In genomic region chr14:21584468-21585135, GRCm38 (mm10) we compare ENCODE assay signal across 9 mouse cellular contexts.
DNase-seq lines count a peak whose midpoint lies in the region; ATAC-seq and TF ChIP-seq lines count a peak whose summit lies in the region.
"Had no signal": no experiment of that assay in that cellular context is flagged by ENCODE, and none has a peak within 500 bp of the region (broad histone marks: within the 10 kb centered on the region; RNA-seq: fewer than 3 reads in every experiment).

No protein-coding gene starts in this region.

- peak; percentile 47 for DNase-seq in hindbrain, embryonic 11.5 days (ENCODE audit: low spot score)
- DNase-seq in ES-E14 (ENCODE audit: low read depth, low spot score): peak; percentile 57
- peak; percentile 66 for DNase-seq in c-Kit-positive CD71-positive TER-119-positive erythroid progenitor cells, embryonic 14.5 days (ENCODE audit: low spot score)
- peak; percentile 24 for DNase-seq in lung, postnatal 10 days
- no peak for DNase-seq in layer of hippocampus, adult 9-10 months (ENCODE audit: low spot score)
- DNase-seq in urinary bladder, postnatal 4 days (ENCODE audit: low spot score in 2 of 2): no peak
- no peak for DNase-seq in right cerebral cortex, adult 18-20 months

- no peaks in the 10 kb centered on the region for H3K36me3 ChIP-seq in hindbrain, embryonic 11.5 days (ENCODE audit: control insufficient read depth, insufficient read depth, low read length)
- H3K36me3 ChIP-seq in hindbrain, embryonic 13.5 days: no peaks in the 10 kb centered on the region
- H3K36me3 ChIP-seq in ES-E14 (ENCODE audit: control insufficient read depth, insufficient read depth, low read length, poor library complexity, severe bottlenecking): peaks cover 4% of the 10 kb centered on the region; the same call in 1 of the 2 replicates
- H3K36me3 ChIP-seq: embryonic facial prominence, embryonic 15.5 days had no signal

- no peak overlapping the region for H3K9ac ChIP-seq in hindbrain, embryonic 11.5 days (ENCODE audit: low read depth, low read length)
- H3K9ac ChIP-seq in hindbrain, embryonic 13.5 days: no peak overlapping the region
- no peak overlapping the region for H3K9ac ChIP-seq in ES-E14 (ENCODE audit: insufficient read depth, low read depth, low read length, poor library complexity, severe bottlenecking)
- H3K9ac ChIP-seq: embryonic facial prominence, embryonic 15.5 days had no signal

- H3K27ac ChIP-seq in hindbrain, embryonic 11.5 days (ENCODE audit: low read depth, low read length): no peak overlapping the region
- no peak overlapping the region; the same call in 1 of the 2 replicates for H3K27ac ChIP-seq in hindbrain, embryonic 13.5 days
- H3K27ac ChIP-seq in ES-E14 (ENCODE audit: insufficient read depth, low read depth, low read length, poor library complexity, severe bottlenecking): no peak overlapping the region; the same call in 1 of the 2 replicates

- WGBS in hindbrain, embryonic 11.5 days: 20% methylated on average over 6 of the region's 6 CpGs
- 11% methylated on average over 6 of the region's 6 CpGs for WGBS in hindbrain, embryonic 13.5 days

- H3K9me3 ChIP-seq in hindbrain, embryonic 11.5 days (ENCODE audit: control insufficient read depth, low read length): no peaks in the 10 kb centered on the region
- no peaks in the 10 kb centered on the region for H3K9me3 ChIP-seq in hindbrain, embryonic 13.5 days
- H3K9me3 ChIP-seq in ES-E14 (ENCODE audit: control insufficient read depth, insufficient read depth, low read depth, low read length): no peaks in the 10 kb centered on the region
- H3K9me3 ChIP-seq: embryonic facial prominence, embryonic 15.5 days had no signal

- in situ Hi-C loops in ES-E14 (cut with MboI; ENCODE audit: low sequenced_read_pairs in 2 of 2, unreplicated experiment in 2 of 2): loop anchor here in 1 of 2 experiments (25.0 kb wide), 1 partner anchor 447 kb away; no protein-coding TSS in a partner anchor

- H3K4me2 ChIP-seq in hindbrain, embryonic 11.5 days (replicated peaks; ENCODE audit: low read depth, low read length): no peak overlapping the region
- no peak overlapping the region for H3K4me2 ChIP-seq in hindbrain, embryonic 13.5 days
- H3K4me2 ChIP-seq: embryonic facial prominence, embryonic 15.5 days had no signal

- H3K4me1 ChIP-seq in hindbrain, embryonic 11.5 days (replicated peaks; ENCODE audit: control insufficient read depth, insufficient read depth, low read length): peaks cover 2% of the 10 kb centered on the region; the same call in 1 of the 2 replicates
- peaks cover 56% of the 10 kb centered on the region for H3K4me1 ChIP-seq in hindbrain, embryonic 13.5 days (replicated peaks)
- H3K4me1 ChIP-seq in ES-E14 (ENCODE audit: control insufficient read depth in 2 of 2, insufficient read depth in 2 of 2, low read length in 2 of 2, poor library complexity in 1 of 2): peaks cover 8 to 14% of the 10 kb centered on the region in 2 experiments

- ATAC-seq in hindbrain, embryonic 11.5 days (ENCODE audit: low FRiP score): no peak
- ATAC-seq in hindbrain, embryonic 13.5 days (ENCODE audit: low FRiP score): no peak

- H3K27me3 ChIP-seq in hindbrain, embryonic 11.5 days (ENCODE audit: control insufficient read depth, insufficient read depth, low read length): no peaks in the 10 kb centered on the region
- H3K27me3 ChIP-seq in hindbrain, embryonic 13.5 days: no peaks in the 10 kb centered on the region
- H3K27me3 ChIP-seq: embryonic facial prominence, embryonic 15.5 days had no signal

- no peak overlapping the region for H3K4me3 ChIP-seq in hindbrain, embryonic 11.5 days (ENCODE audit: low read depth, low read length)
- H3K4me3 ChIP-seq in hindbrain, embryonic 13.5 days: no peak overlapping the region
- H3K4me3 ChIP-seq in ES-E14 (ENCODE audit: insufficient read depth in 1 of 2, low read depth in 1 of 2, low read length in 2 of 2, poor library complexity in 1 of 2, severe bottlenecking in 1 of 2): no peak overlapping the region
- H3K4me3 ChIP-seq: embryonic facial prominence, embryonic 15.5 days had no signal

TF ChIP-seq in ES-E14, 5 proteins besides CTCF, POLR2A, EP300 and RAD21:
- TF ChIP-seq CHD2 (IDR thresholded peaks at IDR 0.05; ENCODE audit: low read depth, low read length) (no peak), ZC3H11A (IDR thresholded peaks at IDR 0.05; ENCODE audit: borderline replicate concordance, low read depth, low read length) (no peak)
TF ChIP-seq in ES-E14: peak in this region for 0.

Comparison
In these comparisons a context has a peak if more than half of its experiments do, and no peak if none do; other contexts are left out.
1. DNase-seq: peak in hindbrain, embryonic 11.5 days (single experiment), ES-E14 (single experiment), c-Kit-positive CD71-positive TER-119-positive erythroid progenitor cells, embryonic 14.5 days (single experiment) and lung, postnatal 10 days (single experiment); none in layer of hippocampus, adult 9-10 months (single experiment), urinary bladder, postnatal 4 days (0 of 2) and right cerebral cortex, adult 18-20 months (single experiment).